Mouse (Mus musculus) spleen, postnatal 10 days (tissue): Measurements from ENCODE around the gene Pidd1.

Experiments used
- DNase-seq, 2 experiments: peaks; one replicate each; pipeline ENCODE4 v3.0.0; 2021 to 2022; ENCODE audit warnings: low spot score in 2 of 2

Pidd1 gene

DNA sequence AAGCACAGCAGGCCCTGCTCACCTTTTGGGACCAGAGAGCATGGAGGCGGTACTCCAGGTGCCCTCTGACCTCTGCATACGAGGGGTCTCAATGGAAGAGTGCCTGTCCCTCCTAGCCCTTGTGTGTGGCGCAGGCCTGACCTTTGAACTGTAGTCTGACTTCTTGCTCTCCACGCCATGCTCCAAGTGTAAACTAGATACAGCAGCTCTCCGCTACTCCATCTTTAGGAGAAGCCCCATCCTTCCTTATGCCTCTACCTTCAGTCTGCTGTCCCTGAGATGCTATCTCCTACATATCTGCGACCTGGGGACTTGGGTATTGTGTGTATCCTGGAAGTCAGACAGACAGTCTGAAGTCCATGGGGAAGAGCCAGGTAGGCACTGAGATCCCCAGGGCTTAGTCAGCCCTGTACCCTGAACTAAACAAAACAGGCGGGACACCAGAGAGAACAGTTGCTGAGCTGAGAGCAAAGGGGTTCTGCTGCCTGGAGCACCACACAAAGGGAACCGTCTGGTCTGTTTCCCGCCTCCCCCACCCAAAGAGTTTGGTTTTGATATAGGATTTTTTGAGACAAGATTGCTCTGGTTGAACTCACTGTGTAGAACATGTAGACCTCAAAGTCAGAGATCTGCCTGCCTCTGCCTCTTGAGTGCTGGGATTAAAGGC is 7.8 kb downstream of the Pidd1 start:
- DNase-seq, result peak in 1 of 2 experiments; percentile 18

DNA sequence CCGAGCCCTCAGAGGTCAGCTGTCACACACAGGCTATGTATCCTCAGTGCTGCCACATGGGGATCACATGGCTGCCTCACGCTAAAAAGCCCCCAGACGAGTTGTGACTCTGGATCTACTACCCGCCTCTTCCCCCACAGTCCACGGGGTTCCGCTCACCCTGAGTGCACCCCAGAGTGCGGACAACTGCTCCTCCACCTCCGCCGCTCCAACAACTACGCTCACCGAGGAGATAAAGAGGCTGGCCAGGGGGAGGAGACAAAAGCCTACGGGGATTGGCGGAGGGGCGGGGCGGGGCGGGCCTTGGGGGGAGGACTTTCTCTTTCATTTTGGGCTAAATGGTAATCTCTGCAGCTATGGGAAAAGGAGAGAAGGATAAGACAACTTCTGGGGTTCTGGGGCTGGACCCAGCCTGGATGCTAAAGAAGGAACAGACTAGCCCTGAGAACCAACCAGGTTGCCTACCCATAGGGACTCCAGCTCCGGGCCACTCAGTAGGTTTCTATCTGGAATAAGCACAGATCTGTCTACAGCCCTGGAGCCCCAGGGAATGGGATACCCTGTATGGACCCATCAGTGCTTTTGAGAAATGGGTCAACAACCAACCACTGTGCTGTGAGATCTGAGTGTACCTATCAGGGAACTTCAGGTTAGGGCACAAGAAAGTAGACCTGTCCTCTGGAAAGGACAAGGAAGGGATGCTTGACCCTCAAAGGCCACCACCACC is 8.5 kb downstream of the Pidd1 start:
- peak; percentile 52 to 77 for DNase-seq

DNA sequence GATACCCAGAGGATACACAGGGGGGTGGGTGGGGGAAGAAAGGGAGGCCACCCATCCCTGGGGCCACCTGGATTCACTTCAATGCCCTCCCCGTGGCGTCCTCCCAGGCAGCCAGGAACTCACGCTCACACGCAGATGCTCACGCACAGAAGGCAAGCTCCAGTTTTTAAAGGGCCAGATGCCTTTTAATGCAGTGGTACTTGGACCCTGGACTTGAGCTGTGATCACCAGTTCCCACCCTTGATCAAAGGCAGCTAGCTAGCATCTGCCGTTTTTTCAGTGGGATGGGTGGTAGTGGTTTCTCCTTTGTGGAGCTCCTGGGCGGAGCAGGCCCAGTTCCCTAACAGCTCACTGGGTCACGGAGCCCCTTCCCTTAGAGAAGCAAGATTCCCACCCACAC is 9.4 kb downstream of the Pidd1 start:
- DNase-seq, result peak in 1 of 2 experiments; percentile 37

DNA sequence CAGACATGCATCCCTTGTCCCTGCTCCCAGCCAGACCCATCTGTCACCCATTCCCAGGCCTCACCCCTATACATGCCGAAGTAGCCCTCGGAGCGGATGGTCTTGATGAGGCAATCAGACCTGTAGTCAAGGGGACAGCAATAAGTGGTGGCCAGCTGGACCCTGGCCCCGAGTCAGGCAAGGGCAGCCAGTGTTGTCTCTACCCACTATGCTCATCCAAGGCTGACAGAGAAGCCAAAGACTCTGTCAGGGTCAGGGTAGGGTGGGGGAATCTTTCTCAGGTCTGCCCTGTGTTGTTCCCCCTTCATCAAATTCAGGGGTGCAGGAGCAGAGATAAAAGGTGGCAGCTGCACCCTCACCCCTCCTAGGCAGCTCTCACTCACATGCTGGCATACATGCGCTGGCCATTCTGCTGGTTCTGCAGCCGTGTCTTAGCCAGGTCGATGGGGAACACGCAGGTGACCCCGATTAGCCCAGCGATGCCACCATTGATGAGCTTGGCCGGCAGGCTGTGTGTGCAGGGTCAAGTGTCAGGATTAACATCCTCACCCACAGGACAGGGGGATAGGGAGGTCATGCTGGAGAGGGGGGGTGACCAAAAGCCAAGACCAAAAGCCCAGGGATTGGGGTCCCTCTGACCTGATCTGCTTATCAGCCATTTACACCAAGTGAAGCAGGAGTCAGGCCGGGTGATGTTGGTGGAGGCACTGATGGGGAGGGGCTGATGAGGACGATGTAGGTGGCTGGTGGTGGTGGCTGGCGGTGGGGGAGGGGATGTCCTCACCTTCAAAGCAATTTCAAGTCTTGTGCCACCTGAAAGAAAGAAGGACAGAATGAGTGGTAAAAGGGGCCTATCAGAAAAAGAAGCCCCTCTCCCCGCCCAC is 10.1 kb downstream of the Pidd1 start:
- peak in 1 of 2 experiments; percentile 24 for DNase-seq

DNA sequence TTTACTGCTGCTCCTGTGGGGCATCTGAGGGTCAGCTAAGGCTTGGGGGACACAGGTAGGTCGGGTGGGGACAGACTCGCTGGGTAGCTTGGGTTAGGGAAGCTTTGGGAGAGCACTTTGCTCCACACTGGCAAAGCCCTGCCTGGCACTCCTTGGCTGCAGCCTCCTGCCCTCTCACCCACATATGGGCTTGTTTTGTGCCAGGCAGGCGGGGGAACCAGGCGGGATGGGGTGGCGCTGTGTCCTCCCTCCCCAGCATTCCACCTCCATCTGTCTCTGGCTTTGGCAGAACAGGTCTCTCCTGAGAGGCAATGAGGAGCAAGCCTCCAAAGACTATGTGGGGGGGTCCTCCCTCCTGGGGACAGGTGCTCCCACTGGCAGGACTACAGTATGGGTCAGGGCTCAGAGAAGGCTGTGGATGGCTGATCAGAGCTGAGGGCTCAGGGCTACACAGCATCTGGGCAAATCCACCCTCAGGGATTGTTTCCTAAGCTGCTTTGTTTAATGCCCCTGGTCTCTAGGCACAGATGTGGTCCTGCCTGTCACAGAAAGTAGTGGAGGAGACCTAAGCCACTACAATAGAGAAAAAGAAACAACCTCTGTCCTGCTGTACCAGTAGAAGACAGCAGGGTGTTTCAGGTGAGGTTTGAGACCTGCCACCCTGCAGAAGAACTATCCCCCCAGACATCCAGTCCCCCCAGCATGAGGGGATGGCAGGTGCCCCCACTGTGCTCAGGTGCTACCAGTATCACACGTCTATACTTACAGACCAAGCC is 10.9 kb downstream of the Pidd1 start:
- DNase-seq, result no peak

DNA sequence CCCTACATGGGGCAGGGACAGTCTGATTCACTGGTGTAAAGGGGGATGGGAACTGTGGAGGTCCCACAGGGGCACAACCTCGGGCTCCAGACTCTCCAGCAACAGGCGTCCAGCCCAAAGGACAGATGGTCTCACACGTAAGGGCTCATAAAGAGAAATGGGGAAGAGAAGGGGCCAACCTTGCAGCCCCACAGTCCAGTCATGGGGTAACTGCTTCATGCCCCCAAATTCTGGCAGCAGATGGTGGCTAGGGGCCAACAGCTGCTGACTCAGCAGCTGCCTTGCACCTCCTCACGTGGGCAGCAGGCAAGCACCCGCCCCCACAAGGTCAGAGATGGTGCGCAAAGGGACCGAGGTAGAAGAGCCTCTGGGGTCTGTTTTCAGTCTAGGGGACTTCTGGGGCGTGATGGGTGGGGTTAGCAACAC is 11.6 kb downstream of the Pidd1 start:
- DNase-seq, result peak in 1 of 2 experiments; percentile 38

DNA sequence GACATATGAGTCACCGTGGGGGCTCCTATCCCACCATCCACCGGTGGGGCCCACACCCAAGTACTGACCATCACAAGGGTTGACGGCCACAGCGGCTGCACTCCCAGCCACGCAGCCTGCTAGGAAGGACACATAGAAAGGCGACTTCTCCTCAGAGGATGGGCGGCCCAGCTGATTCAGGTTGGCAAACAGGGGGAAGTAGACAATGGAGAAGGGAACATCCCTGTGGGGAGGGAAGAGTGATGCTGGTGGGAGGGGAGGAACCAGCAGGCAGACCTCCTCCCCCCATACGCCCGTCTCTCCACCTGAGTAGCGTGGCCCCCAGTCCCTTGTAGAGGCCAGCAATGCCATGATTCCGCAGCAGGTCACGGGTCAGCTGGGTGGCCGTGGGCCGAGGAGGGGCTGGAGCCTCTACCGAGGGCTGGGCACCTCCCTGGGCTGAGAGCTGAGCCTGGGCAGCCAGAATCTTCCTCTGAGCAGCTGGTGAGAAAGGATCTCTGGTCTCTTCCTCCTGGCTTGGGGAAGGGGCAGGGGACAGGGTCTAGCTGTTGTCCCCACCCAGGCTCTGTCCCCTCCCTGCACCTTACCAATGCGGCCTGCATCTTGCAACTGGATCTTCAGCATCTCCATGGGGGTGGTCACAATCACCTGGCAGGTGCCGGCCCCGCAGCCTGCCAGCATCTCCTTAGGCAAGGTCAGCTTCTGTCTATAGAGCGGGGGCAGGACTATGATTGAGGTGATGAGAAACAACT is 12.2 kb downstream of the Pidd1 start:
- DNase-seq, result peak in 1 of 2 experiments; percentile 15

DNA sequence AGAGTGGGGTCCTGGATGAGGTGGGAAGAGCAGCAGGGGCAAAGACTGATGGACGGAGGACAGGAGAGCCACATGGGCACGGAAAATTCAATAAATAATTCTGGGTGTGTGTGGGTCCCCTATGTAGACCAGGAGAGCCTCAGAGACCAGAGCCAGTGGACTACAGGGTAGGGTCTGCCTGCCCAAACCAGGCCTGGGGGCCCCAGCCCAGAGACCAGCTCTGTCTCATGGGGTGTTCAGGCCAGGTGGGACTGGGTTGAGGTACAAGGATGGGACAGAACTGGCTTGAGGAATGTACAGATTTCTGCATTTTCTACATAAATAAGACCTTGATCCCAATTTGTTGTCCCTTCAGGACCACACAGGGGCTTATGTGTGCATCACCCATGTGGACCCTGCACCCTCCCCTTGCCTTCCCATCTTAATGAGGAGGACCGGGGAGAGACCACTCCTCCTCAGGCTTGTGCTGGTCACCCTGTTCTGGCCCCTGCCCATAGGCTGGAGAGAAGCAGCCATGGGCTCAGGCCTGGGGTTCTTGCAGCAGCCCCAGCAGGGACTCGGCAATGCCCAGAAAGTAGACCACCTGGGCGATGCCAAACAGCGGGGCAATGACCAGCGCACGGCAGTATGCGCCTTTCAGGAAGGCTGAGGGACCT is 13.1 kb downstream of the Pidd1 start:
- peak in 1 of 2 experiments; percentile 13 for DNase-seq

DNA sequence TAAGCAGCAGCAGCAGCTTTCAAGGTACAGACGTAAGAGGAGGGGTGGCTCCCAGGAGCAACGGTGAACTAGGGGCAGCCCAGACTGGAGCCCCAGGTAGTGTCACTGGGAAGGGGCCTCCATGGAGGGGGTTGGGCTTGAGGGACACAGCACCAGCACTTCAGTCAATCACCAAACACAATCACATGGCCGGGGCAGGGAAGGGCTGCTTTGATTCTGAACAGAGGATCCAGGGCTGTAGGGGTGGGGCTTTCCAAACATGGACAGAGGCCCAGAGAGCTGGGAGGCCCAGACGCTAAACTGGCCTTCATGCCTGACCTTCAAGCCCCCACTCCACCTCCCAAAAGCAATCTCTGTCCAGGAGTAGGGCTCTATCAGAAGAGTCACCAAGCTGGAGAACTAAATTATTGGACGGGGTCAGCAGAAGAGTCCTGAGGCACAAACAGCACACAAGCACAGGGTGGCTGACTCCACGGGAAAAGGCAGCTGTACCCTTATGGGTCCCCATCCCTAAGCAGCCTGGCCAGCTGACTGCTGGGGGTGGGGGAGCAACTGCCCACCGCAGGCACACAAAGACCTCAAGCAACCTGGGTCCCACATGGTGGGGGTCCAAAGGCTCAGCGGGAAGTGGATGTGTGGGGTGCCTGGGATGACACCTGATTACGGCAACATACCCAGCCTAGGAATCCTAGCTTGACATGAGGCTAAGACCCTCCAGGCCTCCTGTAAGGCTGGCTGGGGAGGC is 13.8 kb downstream of the Pidd1 start:
- DNase-seq, result peak; percentile 5 to 15

DNA sequence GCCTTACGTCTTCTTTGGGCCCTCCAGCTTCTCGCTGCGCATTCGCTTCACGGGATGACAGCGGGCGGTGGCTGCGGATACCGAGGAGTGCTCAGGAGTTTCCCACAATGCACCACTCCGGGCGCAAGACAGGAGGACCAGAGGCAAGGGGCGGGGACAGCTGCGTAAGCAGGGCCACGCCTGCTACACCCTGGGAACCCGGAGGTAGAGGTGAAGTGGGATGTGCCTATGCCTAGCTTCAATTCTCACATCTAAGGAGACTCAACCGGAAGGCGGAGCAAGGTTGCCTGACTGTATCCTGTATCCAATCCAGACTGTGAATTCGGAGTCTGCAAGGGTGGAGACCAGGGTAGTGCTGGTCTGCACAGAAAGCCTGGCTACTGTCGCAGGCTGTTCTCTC is 14.5 kb downstream of the Pidd1 start, which contains the start of gene Cend1:
TSS of gene Cend1 (minus strand) at position 182 of the 400 bp plus-strand sequence.
- no peak for DNase-seq

DNA sequence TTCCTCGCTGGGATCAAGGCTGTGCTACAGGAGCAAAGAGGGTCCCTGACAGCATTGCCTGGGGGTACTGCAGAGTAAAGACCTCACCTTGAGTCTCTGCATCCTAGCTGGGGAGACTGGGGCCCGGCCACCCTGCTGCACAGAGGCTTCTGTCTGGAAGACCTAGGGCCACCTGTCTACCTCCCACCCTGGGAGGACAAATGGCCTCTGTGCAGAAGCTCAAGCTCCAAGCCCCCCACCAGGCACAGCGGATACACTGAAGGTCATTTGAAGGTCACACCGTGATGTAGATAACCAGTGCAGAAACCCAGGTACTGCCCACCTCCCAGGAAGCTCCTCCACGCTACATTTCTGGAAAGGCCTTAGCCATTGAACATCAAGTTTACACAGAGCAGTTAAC is 15.1 kb downstream of the Pidd1 start:
- DNase-seq, result no peak

DNA sequence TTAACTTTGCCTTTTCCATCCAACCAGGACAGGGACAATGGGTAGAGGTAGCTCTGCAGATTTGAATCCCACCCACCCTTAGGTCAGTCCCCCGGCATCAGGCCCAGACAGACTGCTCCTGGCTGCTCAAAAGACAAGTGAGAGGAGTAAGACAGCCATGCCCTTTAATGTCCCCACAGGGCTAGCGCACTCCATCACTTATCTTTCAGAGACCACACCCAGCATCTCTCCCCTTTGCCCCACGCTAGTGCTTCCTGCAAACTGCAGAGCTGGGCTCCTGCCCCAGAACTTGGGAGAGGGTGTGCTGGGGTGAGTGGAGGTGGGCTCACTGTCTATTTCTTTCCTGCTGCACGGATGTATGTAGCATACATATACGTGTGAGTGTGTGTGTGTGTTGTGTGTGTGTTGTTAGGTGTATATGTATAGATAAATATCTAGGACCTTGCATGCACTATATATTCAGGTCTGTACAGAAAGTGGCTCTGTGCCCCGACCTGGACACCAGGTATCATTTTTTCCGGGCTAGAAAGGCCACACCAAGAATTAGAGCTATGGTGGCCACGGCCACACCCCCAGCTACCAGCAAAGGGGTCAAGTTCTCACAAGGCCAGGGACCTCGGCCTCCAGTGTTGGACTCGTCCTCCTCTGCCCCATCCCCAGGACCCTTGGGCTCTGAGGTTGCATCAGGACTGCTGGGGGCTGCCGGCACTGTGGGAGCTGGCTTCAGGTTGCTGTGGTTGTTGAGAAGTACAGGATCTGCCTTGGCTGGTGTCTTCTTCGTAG is 16.7 kb downstream of the Pidd1 start:
- peak in 1 of 2 experiments; percentile 8 for DNase-seq

DNA sequence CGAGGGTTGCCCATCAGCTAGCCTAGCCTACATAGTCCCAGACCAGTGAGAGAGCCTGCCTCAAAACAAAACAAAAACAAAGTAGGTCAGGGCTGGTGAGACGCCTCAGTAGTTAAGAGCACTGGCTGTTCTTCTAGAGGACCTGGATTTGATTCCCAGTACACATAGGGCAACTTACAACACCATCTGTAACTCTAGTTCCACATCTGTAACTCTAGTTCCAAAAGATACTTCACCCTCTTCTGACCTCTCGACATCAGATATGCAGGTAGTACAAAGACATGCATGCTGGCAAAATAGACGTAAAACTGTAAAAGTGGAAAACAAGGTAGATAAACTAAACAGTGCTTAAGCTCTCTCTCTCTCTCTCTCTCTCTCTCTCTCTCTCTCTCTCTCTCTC is 20.0 kb downstream of the Pidd1 start:
- no peak for DNase-seq

DNA sequence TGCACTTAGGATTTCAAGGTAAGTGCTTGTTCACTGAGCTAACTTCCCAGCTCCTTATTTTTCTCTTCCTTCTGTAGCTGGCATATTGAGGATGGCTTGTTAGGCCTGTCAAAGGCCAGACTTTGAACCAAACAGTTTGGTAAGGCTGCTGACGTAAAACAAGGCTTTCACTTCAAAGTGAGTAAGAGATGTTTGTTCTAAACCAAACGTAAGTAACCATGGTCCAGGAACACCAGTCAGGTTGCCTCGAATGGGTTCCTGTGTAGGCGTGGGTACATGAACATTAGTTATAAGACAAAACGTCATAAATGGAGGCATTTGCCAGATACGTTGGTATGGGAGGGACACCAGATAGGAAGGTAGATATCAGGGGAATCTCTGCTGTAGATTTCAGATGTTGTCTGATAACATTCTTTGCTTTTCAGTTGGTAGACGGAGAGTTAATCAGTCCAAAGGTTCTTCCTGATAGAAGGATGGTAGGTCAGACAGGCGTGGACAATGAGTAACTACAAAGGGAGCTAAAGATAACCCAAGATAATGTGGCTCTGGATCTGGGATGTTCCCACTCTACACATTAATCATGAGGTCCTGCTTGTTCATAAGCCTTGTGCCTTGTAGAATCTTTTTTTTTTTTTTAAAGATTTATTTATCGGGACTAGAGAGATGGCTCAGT is 23.7 kb downstream of the Pidd1 start:
- DNase-seq, result no peak

DNA sequence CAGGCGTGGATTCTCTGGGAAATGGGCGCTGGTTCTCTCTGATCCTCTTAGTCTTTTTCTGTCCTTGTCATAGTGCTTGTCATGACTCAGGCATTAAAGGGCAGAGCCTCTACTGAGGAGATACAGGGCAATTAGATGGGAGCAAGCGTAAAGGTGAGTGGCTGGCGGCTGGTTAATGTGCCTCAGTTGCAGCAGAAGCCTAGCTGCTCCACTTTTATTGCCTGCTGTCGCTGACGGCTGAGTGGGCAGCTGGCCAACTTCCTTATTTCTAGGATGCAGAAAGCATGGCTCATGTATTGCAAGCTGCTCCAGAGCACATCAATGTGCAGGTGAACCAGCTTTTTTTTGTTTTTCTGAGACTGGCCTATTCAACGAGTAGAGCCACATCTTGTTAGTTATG is 24.9 kb downstream of the Pidd1 start:
- DNase-seq, result peak in 1 of 2 experiments; percentile 54

DNA sequence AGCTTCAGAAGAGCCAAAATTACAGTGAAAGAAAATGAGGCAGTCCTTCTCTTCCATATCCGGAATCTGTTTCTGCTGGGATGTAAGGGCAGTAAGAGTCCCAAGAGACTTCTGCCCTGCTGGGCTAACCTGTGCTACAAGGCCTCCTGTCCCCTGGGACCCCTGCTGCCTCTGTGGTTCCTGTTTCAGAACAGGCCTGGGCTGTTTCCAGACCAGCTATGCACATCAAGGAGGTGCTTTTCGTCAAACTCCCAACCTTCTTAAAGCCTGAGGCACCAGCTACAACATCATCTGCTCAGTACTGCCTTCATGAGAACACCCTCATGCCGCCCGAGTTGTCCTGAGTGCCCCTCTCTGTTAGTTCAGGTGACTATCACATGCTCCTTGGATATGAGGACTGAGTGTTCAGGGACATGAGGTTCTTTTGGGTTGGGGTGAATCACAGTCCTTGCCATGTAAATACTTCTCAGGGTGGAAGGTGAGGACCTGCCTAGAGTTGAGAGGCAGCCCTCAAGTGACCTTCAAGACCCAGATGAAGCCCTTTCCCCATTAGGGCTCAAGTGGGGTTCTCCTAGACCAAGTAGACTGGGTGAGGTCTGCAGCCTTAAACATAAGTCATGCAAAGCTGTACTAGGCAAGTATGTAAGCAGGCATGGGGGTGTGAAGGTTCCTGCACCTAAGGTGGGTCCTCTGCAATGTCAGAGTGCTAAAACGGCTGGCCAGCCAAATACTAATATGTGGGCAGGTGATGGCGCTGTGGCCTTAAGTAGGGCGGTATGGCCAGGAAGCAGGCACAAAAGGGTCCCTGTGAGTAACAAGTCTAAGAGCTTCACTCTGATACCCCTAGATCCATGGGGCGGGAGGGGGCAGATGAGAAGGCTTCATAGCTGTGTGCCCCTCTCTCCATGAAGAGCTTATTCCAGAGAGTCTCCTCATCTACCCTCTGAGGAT is 25.8 kb downstream of the Pidd1 start:
- DNase-seq, result no peak
